Mouse (Mus musculus): ENCODE results near the gene Slc2a9. TPM values are rescaled to one million over a fixed set of nuclear protein-coding genes. Genes with fewer than 3 reads are reported as not detected.

Gene Slc2a9
- total RNA-seq (2021): under 1 TPM; 0.10 to 0.43 TPM
- long read RNA-seq, experiment 1: 0 reads
- long read RNA-seq, experiment 2: 0 reads

DNA sequence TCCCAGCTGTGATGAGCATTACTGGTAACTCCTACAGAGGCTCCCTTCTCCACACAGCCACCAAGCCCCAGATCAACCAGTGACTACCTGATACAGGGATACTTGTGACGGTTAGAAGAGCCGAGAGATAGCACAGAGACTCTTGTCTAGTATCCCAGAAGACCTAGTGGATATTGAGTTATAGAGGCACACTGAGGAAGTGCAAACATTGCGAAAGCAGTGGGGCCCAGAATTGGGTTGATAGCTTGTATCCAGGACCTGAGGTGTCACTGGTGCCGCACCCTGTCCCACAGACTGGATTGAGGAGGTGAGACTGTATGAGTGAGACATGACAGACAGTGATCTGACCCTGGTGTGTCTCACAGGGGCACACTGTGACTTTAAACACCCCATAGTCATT is at the start of gene Slc2a9:
Gene Slc2a9, minus strand, starts transcription at position 152 of the 400 bp plus-strand sequence.
- DNase-seq: no peak

DNA sequence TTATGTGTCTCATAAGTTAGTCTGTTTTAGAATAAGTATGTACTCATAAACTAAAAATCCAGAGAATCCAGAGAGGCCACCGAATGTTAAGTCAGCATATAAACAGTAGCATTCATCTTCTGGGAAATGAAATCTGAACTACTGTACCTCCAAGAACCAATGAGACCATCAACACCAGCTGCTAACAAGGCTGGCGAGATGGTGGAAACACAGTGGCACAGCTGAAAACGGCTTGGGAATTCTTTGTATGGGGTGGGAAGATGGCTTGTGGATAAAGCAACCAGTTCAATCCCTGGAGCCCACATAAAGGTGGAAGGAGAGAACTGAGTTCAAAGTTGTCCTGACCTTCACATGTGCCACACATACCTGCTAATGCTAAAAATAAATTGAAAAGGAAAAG is 49.7 kb upstream of the Slc2a9 start:
- DNase-seq: no peak

DNA sequence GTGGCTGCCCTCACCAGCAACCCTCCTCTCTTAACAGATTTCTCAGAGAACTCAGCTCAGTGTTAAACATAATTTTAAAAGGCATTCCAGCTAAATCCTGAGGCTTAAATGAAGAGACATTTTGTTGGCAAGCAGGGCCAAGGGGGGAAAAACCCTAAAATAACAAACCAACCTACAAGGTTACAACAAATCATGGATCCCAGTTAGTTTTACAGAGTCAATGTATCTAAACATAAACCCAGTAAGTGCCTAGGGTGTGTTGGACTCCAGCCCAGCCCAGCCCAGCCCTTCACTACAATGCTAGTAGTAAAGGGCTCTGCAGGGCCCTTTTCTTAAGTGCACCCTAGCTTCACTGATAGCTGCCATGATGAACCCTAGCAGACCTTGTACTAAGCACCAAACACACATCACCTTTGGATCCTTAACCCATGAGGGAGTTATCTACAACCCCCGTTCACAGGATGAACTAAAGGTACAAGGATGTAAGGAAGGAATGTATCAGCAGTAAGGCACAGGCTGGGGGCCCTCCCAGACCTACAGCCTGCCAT is 47.4 kb upstream of the Slc2a9 start:
- DNase-seq: no peak

GRCm38 (mm10) chr5:38549461-38549909 is 46.5 kb upstream of the Slc2a9 start:
- no peak for DNase-seq

- no peak for DNase-seq
These were observed 44.4 kb upstream of the Slc2a9 start for GRCm38 (mm10) chr5:38547375-38547774.

- DNase-seq: peak; percentile 37
These were observed 41.8 kb upstream of the Slc2a9 start for GRCm38 (mm10) chr5:38544423-38545415.

GRCm38 (mm10) chr5:38543496-38544217 is 40.7 kb upstream of the Slc2a9 start:
- DNase-seq: no peak

DNA sequence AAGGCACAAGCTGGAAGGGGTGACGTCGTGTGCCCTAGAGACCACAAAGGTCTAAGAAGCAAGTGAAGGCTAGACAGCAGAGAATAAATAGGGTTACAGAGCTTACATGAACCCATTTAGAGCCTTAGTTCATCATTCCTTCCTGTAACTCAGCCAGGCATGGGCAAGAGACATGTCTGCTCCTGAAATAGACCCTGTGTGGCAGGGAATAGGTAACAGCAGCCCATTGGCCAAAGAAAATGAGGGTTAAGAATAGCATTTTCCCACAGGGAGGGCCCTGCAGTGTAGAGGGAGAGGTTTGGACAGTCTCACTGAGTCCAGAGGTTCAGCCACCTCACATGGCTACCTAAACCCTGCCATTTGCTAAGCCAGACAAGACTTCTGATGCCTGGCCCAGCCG is 38.8 kb upstream of the Slc2a9 start:
- DNase-seq: peak; percentile 27

DNA sequence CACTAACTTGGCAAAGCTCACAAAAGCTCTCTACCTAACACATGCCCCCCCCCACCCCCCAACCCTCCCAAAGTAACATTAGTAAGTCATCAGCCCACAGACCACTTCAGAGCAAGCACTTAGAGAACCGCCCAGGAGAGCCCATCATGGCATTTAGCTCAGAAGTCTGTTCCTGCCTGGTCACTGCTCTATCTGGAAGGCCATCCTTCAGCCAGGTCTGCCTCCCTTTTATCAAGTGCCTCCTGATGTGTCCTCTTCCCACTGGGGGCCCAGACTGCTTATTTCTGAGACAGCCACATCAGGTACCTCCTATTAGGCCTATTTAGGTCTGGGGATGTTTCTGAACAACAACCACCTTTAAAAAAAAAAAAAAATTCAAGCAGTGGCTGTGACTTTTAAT is 38.0 kb upstream of the Slc2a9 start:
- no peak for DNase-seq

GRCm38 (mm10) chr5:38538508-38538907 is 35.6 kb upstream of the Slc2a9 start:
- no peak for DNase-seq

- DNase-seq: no peak
These were observed 34.9 kb upstream of the Slc2a9 start for GRCm38 (mm10) chr5:38537845-38538244.

GRCm38 (mm10) chr5:38536822-38537221 is 33.9 kb upstream of the Slc2a9 start:
- DNase-seq: peak; percentile 74

- DNase-seq: no peak
These were observed 29.1 kb upstream of the Slc2a9 start for GRCm38 (mm10) chr5:38532084-38532483.

DNA sequence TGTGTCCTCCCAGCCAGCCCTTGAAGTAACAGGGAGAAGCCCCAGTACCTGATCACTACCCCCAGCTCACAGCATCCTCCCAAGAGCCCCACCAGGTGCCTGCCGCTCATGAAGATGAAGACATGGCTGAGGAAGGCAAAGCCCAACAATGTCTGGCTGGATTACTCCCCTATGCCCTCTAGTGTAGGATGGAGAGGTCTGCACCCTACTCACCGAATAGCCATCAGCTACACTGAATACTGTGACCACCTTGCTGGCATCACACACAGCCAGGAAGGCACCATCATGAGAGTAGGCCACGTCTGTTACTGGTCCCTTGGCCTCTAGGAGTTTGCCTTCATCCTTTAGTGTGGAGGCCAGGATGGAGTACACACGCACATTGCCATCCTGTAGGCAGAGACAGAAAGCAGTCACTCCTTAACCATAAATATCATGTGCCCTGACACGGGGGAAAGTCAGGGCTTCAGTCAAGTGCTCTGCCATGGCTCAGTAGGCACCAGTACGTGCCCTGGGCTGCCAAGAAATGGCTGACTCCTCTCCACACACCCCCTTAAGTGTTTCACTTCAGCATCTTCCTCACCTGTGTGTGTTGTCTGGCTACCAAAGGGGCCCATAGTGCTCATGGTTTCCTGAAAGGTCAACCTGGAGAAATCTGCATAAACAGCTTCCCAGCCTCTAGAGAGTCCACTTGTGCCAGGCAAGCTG is 26.9 kb upstream of the Slc2a9 start:
- DNase-seq: no peak

DNA sequence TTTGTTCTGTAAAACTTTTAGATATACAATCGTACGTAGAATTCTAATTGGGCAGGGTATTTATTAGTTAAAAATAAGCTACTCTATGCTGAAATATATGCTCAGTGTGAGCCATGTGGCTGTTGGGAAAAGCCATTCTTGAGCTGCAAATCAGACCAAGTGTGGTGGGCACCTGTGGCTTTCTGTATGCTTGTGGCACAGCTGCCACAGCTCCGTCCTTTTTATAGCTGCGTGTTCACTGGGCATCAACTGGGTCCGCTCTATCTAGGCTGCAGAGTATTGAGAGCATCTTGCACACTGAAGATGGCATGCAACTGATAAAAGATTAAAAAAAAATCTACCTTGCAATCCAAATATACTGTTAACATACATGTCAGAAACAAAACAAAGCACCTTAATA is 20.0 kb upstream of the Slc2a9 start:
- DNase-seq: no peak

DNA sequence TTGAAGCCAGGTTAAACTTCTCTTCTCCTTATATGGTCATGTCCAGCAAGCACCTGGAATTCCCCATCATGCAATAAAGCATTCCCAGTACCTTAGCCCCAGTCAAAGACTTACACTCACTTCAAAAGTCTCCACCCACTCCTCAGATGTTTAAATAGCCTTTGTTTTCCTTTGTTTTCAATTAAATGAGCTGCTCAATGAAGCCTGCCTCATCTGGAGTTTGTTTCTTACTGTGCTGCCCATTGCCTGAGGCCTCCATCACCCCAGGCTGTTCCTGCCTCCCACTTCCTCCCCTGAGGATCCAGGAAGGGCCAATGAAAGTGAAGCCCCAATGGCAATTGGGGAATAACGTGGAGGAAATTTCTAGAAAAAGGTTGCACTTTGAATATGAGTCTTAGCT is 17.9 kb upstream of the Slc2a9 start:
- no peak for DNase-seq

DNA sequence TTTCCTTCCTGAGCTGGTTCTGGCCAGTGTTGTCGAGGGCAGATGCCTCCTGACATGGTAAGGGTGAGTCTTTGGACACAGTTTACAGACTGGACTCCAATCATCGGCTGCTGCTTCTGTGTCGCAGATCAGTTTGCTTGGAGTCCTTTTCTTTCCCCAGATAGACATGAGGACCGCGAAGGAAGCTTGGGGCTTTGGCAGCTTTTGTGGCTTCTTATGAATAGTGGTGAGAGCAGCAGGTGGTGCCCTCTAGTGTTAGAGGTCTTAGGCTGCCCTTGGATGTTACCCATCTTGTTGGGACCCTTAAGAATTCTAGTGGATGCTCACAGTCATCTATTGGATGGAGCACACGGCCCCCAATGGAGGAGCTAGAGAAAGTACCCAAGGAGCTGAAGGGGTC is 13.3 kb upstream of the Slc2a9 start:
- DNase-seq: no peak

DNA sequence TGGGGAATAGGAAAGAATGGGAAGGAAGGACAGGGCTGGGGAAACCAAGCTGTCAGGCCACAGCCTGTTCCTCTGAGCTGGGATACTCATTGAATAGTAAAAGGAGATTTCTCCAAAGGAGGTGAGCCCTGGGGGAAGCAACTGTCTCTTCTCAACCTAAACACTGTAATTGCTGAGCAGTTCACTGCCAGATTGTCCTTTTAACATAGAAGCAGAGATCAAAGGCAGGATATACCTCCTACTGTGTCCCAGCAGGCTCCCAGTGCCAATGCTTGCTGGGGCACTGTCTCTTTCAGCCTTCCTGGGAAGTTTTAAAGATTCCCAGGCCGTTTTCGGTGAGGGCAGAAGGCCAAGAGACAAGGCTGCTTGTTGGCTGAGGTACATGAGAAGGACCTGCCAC is 10.0 kb upstream of the Slc2a9 start:
- no peak for DNase-seq

DNA sequence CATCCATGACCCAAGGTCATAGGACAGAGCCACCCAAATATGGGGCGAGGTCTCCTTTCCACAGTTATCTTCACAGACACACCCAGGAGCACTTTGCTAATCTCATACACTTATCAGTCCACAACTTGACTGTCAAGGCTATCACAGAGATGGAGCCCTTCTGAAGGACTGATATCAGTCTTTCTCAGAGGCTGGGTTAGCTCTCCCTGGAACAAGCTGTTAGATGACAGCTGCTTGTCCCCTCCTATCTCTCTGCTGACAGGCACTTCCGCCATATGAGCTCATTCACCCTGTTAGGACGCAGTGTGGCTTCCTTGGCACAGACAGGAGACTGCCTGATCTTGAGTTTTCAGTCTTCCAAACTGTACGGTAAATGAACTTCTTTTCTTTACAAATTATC is 6.6 kb upstream of the Slc2a9 start:
- DNase-seq: no peak

- no peak for DNase-seq
These were observed 2.5 kb upstream of the Slc2a9 start for GRCm38 (mm10) chr5:38505435-38505765.

DNA sequence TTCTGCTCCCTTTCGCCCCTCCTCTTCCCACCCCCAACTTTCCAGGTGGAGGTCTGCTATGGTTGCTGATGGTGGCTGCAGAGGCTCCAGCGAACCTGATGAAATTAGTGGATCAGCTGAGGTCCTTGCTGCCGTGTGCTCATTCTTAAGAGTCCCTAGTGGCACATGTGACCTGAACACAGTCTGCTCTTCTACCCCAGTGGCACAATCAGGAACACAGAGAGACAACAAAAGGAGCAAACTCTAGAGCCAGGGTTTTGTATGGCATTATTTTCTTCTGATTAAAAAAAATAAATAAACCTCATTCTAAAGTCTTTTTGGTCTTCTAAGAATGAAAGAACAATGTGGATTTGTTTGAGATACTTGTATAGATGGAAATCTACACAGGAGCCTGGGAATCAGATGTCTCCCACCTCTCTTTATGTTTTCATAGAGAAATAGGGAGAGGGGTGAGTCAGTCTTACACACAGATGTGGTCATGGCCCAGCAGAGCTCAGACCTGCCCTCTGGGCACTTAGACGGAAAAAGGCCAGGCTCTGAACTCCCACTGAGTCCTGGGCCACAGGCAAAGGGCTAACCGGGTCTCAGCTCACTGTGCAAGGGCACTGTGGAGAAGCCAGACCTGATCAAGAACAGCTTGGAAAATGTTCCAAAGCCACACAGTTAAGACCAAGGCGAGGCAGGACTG is 1.9 kb upstream of the Slc2a9 start:
- no peak for DNase-seq

GRCm38 (mm10) chr5:38504116-38504515 is 1.2 kb upstream of the Slc2a9 start:
- no peak for DNase-seq

Measured in gastrocnemius, postnatal 25 days (tissue).